Mouse (Mus musculus): Measurements from ENCODE around the gene Elp1.

Gene Elp1

DNA sequence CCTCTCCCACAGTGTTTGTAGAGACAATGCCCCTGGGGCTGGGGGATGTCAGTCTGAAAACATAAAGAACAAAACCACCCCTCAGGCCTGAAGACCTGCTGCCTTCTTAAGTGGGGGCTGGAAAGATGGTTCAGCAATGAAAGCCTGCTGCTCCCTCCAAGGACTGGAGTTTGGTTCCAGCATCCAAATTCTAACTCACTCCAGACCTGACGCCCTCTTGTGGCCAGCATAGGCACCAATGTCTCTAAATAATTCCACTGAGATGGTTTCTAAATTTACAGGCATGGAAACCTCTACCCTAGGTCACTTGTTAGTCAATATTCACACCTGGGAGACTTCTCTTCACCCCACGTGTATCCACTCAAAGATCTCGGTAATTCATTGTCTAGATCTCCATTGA, 80.7 kb downstream of the Elp1 start:
- in situ Hi-C loops (cut with MboI; ENCODE audit: low pct_unique_long_range_greater_than_20kb in 1 of 2, low sequenced_read_pairs in 2 of 2, unreplicated experiment in 1 of 2) = no loop called here

DNA sequence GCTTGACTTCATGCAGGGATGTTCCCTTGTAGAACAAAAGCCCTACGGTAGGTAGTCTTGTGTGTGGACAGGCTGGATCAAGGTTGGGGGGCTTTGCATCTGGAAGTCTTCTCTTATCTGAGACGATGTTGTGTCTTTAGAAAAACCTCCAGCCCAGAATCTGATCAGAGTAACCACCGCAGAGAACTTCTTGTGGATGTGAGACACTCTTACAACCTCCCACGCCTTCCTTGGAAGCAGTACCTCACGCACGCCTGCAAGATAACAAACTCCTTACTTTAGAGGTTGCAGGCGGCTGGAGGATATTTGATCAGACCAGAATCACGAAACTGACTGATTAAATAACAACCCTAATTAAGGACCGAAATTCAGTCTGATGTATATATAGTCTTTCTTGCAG, 81.7 kb downstream of the Elp1 start:
- in situ Hi-C loops (cut with MboI; ENCODE audit: low pct_unique_long_range_greater_than_20kb in 1 of 2, low sequenced_read_pairs in 2 of 2, unreplicated experiment in 1 of 2) = no loop called here

- in situ Hi-C loops (cut with MboI; ENCODE audit: low pct_unique_long_range_greater_than_20kb in 1 of 2, low sequenced_read_pairs in 2 of 2, unreplicated experiment in 1 of 2) = no loop called here
Observed at GRCm38 (mm10) chr4:56719456-56719855, 82.7 kb downstream of the Elp1 start.

DNA sequence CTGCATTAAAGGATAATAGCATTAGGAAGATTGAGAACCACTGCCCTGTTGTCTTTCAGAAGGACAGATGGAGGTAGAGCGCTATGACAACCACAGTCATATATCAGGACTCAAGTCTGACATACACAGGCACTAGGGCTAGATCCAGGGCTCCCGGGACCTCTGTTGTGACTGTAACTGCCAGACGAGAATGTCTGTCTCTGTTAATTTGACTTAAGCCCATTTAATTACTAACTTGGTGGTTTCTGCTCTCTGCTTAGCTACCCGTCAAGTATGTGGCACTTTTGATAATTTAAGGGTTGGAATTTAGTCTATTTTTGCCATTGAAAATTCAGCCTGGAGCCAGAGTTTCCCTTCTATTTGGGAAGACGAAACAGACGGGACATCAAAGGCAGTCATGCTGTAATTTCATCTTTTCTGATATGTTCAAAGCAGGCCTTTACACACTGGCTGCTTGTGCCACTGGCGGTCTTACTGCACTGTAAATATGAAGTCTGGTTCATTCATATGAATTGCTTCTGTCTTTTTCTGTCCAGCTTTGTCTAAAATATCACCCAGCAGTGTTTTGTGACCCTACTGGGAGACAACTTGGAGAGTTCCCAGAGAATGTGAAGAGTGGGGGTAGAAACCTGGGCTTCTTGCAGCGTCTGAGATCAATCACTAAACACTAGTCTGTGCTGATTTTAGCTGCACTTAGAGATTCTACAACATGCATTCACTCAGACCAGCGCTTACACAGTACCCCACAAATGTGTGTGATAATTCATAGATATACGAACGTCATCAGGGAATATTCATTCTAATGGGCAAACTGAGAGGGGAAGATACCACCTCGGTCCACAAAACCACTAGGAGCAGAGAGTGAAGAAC, 83.3 kb downstream of the Elp1 start:
- in situ Hi-C loops (cut with MboI; ENCODE audit: low pct_unique_long_range_greater_than_20kb in 1 of 2, low sequenced_read_pairs in 2 of 2, unreplicated experiment in 1 of 2) = no loop called here

DNA sequence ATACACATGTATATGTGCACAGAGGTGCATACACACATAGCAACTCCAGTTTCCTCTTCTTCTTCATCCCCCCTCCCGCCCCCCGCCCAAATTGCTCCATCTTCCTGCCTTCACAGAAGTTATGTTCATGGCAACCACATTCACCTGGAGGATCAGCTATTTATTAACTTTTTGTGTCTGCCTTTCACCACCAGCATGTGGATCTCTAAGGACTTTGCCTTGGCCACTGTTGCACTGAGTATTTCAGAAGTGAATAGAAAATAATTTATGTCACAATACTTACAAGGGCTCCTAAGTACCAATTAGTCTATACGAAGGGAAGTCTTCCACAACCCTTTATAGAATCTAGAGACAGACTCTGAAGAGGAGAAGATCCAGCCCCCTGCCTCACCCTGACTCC, 84.2 kb downstream of the Elp1 start:
- in situ Hi-C loops (cut with MboI; ENCODE audit: low pct_unique_long_range_greater_than_20kb in 1 of 2, low sequenced_read_pairs in 2 of 2, unreplicated experiment in 1 of 2) = no loop called here

- in situ Hi-C loops (cut with MboI; ENCODE audit: low pct_unique_long_range_greater_than_20kb in 1 of 2, low sequenced_read_pairs in 2 of 2, unreplicated experiment in 1 of 2) = no loop called here
Observed at GRCm38 (mm10) chr4:56716801-56717200, 85.3 kb downstream of the Elp1 start.

DNA sequence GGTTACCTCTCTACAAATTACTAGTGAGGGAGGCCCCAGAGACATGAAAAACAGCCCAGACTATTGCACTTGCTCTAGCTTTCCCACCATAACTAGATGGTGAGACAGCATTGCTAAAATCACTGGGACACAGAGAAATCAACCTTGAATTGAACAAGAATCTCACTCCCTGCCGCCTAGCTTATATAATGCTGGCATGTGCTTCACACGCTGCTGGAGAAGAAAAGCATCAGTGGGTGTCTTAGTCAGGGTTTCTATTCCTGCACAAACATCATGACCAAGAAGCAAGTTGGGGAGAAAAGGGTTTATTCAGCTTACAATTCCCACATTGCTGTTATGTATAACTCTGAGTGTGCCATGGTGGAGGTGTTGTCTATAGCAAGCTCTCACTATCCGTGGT, 89.0 kb downstream of the Elp1 start:
- in situ Hi-C loops (cut with MboI; ENCODE audit: low pct_unique_long_range_greater_than_20kb in 1 of 2, low sequenced_read_pairs in 2 of 2, unreplicated experiment in 1 of 2) = no loop called here

DNA sequence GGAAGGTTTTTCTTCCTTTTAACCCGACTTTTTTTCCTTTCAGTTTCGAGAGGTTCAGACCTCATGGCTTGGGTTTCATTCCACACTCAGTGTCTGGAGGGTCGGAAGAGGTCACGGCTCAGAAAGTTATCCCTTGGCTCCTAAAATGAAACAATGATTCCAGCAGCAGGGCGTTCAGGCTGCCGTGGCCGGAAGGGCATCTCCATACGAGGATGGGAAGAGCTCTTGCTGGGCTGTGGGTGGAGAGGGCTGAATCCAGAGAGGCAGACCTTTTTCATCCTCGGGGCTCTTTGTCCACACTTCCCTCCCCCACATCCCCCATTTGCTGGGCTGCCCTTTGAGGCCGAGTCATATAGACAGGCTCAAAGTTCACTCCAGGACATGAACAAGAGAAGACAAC, 99.9 kb downstream of the Elp1 start:
- in situ Hi-C loops (cut with MboI; ENCODE audit: low pct_unique_long_range_greater_than_20kb in 1 of 2, low sequenced_read_pairs in 2 of 2, unreplicated experiment in 1 of 2) = no loop called here

Measured in mouse embryonic stem cell (cell line).